Mouse (Mus musculus) yolk sac, embryonic 10.5 days (tissue): ENCODE measurements at regions not wholly inside any gene's neighbourhood (a gene's known extent, or its start where the extent isn't known, plus 50 kb on each side); places are given as distances from the start of the nearest gene placed in this dataset.

ENCODE experiments used
- DNase-seq: peaks from one replicate; pipeline ENCODE4 v3.0.0-alpha.2; 2017; ENCODE audit warnings: low spot score

DNA sequence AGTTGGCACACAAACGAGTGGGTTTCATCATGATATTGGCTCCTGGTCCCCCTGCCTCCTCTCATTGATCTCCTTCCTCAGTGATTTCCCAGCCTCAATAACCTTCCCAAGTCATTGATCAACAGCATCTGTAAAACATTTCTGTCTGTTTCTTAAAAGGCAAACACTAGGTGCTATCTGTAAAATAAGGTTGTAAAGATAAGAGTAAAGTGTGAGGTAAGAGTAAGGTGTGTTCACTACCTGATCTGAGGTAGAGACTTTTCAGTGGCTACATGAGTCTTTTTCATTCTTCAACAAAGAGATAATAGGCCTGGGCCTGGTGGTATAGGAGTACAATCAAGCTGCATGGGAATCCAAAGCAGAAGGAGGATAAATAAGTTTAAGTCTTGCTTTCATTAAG is 55.7 kb downstream of the Plk2 start:
- no peak for DNase-seq

DNA sequence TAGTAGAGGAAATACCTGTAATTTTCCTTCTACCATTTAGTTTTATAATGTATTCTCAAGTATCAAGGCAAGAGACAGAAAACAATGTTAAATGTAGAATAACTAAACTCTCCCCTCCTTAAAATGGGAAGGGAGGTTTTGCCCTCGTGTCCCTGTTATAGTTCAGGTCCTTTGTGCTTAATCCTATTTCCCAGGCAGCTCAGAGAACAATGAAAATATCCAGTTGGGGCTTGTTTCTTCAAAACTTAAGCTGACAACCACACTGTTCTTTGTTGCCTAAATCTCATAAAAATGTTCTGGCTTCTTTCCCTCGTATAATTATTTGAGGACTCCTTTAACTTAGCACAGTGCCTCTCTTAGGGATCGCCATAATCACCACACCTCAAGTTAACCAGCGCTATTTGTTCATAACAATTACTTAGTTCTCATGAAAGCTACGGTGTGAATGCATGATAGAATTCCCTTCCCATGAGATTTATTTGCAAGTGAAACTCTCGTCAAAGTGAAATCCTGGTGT is 57.2 kb downstream of the Plk2 start:
- no peak for DNase-seq

DNA sequence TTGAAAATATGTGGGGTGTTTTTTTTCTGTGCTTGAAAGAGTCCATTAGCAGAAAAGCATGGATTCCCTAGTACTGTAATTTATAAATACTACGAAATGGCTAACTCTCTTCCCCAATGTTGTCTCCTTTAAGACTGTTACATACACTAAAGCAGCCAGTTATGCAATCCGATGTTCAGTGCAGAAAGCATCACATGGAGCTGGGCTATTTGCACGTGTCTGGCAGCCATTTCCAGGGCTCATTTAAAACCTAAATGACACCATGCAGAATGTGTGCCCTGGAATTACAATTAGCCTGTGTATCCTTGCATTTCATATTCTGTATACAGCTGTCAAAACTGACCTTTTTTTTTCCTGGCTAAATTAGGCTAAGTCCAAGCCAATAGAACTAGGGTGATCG is 60.2 kb downstream of the Plk2 start:
- no peak for DNase-seq

DNA sequence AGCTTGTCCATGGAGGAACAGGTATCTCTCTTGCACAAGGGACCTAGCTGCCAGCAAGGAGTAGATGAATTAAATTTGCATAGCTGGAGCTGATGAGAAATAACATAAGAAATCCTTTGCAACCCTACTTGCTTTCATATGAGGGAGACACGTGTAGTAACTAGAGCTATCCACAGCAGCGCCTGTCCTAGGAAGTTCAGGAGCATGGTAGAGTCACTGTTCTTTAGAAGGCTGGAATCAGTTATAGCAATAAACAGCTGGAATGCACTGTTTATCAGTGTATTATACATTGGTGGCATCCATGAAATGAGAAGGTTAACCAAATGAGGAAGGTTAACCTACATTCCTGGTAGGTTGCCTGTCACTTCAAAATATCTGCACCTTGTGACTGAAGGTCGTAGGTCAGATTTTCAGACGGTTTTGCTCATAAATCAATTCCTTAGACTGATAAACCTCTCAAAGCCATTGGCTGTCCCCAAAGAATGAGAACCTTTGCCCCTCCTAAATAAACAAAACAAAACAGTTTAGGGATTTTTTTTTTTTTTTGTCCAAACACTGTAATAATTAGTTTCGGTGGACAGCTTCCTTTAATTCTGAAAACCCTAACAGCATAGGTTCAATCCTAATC is 60.8 kb downstream of the Plk2 start:
- DNase-seq: peak; percentile 12

DNA sequence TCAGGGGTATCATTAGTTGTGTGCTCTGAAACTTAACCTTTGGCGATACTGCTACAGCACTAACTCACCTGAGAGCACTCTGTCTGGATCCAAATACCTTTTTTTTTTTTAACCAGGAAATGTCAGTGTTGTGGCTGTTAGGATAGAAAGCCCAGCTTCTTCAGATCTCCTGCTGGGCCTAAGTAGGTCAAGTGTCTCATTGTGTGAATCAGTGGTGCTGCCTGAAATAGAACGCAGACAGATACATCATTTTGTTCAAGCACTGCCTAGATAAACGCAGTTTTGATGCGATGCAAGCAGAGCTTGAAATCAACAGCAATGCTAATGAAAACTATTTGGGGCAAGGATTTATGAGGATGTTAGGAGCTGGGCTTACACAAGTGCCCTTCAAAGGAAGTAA is 63.9 kb downstream of the Plk2 start:
- DNase-seq: no peak

DNA sequence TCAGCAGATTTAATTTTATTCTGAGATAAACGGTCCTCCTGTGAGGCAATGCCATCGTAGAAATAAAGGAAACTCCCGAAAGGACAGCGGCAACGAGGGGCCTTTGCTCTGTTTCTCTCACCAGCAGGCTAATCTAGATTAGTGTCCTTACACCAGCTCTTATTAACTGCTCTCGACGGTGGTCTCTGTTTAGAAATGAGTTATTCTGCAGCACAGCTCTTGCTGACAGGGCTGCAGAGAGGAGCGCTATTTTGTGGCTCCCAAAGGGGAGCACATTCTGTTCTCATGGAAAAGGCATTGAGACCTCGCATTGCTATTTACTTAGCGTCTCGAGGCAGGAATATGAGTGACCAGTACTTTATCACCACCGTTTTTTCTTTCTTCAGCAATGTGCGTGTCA is 66.7 kb downstream of the Plk2 start:
- no peak for DNase-seq

DNA sequence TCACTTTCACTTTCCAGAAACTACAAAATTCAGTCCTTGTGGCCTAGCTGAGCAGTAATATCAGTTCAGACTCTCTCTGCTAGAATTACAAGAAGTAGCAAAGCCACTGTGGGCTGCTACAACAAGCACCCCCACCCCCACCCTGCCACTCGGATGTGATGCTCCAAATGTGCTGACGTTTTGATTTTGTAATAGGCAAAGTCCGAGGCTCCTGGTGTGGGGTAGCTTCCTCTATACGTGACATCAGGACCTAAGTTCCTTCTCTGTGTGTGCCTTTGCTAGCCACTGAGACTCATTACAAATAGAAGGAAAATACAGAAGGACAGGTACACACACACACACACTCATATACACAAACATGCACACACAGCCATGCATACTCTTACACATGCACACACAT is 76.7 kb downstream of the Plk2 start:
- DNase-seq: no peak

DNA sequence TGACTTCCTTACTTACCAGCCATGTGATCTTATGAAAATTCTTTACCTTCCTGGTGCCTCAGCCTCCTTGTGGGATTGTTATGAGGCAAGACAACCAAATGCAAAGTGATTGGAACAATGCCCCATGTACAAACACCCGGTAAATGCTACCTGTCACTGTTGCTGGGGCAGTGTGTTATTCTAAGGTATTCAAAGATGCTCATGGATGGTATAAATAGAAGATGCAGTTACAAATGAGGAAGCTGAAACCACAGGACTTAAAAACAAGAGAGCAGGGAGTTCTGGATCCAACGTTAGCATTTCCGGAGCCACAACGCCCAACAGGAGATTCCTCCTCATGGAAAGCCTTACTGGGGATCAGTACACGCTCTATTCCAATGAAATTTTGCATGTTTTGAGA is 82.9 kb downstream of the Plk2 start:
- no peak for DNase-seq

DNA sequence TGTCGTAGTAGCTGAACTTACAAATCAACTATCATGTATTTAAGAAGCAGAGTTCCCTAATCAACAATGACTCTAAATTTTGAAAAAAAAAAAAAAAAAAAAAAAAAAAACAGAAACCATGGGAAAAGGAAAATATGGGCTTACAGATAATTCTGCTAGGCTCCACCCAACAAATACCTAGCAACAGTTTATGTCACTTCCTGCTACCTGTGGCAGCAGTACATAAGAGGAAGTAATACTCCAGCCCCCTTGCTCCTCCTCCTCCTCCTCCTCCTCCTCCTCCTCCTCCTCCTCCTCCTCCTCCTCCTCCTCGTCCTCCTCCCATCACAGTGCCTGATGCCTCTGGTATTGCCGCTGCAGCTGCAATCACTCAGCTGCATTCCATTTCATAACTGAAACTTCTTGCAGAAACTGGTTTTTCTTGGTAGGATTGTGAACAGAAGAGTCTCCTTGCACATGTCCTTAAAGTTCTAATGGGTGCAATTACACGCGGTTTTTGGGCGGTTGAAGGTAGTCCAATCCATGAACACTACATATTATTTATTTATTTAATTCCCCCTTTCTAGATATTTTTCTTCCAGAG is 89.6 kb downstream of the Plk2 start:
- no peak for DNase-seq

DNA sequence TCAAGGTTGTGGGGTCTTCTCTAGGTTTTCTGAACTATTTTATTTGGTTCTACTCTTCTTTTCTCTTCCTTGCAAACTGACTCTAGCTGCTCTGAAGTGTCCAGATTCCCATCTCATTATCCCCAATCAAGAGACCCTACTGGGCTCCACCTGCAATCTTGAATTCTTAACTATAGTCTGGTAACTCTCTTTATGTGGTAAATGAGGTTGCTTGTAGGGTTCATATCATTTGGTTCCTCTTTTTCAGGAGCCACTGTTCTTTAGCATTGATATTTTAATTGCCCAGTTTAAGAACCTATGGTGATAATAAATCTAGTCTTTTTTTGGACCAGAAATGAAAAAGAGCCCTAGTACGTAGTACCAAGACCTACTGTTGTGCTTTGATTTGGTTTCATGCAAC is 90.7 kb downstream of the Plk2 start:
- DNase-seq: no peak

DNA sequence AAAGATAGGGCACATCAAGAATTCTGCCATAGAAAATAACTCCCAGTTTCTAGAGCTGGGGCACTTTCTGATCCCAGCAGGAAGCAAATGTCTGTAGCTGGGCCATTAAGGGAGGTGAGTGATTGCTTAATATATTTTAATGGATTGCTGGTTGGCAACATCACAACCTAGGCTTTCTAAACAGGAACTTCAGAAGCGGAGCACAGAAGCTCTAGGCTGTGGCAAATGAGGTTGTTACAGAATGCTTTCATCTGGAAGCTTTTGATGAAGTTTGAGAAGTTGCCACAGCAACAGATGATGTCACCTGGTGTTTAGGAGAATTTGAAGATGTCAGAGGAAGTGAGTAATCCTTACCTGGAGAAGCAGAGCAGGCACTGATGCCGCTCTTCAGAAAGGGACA is 95.3 kb downstream of the Plk2 start:
- DNase-seq: no peak

DNA sequence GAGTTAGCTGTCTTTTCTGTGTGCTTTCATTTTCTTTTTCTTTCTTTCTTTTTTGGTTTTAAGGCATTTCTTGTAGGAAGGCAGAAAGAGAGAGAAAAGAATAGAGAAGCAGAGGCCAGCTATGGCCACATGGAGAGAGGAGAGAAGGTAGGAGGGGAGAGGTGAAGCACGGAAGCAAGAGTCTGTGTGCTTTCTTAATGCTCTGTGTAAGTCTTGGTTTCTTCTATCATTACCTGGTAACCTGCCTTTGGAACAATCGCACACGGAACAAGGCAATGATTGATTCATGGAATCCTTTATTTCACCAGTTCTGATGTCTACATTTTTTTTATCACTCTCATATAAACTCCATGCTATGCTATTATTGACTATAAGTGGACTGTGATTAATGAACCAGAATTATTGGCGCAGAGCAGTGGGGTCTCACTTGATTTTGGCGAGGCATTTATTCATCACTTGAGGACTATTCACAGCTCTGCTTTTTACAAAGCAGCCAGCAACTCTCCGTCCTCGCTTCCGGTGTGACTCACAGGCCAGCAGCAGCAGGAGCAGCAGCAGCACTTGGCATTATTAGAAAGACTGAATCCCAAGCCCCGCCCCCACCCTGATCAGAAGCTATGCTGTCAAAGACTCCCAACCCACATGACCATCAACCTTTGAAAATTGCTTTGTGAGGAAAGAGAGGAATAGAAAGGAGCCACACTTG is 97.6 kb downstream of the Plk2 start:
- peak; percentile 13 for DNase-seq

DNA sequence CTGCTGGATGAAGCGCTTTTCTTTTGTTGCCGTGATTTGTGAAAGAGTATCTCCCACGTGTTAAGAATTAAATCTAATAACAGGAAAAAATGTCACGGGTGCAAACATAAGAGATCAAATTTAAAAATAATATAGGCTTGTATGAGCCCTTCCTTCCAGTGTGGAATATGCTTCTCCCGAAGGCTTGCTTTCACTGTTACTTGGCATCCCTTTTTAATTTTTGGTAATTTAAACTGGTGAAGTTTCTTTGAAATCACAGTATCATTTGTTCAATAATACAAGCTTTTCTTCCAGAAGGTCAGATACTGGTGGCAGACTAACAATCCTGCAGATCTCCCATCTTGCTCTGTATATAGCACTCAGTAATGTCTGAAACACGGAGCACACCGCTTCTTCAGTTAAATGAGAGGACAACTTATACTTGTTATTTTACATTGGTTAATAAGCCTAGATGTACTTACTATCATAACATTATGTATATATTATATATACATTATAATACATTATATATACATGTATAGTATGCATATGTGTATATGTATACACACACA is 98.2 kb downstream of the Plk2 start:
- DNase-seq: no peak

DNA sequence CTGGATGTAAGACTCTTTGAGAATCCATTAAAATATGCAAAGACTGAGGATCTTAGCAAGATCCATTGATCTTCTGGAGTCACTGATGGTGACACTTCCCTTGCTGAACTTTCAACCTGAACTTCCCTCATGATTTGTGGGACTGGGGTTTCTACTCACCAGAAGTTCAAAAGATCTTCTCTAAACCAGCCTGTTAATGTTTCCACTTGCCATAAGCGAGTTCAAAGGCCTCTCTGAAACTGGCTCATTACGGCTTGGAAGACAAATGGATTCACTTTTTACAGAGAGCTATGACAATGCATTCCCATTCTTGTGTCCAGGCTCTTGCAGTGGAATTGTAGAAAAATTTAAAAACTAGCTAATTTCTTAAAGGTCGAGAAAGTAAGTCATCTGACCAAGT is 102.6 kb downstream of the Plk2 start:
- no peak for DNase-seq

DNA sequence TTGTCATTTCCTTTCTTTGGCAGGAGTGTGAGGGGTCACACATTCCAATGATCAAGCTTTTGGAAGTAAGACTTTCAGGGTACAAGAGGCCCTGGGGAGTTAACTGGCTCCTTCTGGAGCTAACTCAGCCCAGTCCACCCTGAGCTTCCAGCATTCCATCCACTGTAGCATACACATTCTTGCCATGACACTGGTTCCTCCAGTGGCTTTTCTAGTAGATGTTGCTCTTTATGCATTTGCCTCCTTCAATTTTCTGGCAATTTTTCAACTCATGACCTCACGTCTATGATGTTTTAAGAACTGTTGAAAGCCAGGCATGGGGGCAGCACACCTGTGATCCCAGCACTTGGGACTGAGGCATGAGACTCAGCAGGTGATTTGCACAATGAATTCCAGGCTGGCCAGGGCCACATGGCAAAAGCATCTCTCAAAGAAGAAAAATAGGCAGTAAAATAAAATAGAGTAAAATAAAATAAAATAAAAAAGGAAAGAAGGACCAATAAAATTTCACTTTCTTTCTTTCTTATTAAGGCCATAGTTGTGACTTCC is 113.0 kb downstream of the Plk2 start:
- no peak for DNase-seq

DNA sequence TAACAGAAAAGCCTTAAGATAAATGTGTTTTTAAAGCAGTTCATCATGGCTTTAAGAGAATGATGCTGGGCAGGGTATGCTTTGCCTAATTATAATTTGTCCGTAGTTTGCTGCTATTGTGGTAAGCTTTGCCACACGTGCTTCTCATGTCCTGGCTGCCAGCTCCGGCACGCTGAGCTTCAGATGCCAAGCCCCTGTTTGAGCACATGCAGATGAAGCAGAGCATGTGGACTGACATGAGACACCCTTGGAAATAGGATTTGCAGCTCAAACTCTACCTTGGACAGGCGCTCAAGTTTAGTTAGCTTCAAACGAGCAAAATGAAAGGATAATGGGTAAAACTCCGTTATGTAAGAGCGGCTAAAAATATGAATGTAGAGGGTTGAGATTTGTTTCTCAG is 123.1 kb downstream of the Plk2 start:
- DNase-seq: no peak

DNA sequence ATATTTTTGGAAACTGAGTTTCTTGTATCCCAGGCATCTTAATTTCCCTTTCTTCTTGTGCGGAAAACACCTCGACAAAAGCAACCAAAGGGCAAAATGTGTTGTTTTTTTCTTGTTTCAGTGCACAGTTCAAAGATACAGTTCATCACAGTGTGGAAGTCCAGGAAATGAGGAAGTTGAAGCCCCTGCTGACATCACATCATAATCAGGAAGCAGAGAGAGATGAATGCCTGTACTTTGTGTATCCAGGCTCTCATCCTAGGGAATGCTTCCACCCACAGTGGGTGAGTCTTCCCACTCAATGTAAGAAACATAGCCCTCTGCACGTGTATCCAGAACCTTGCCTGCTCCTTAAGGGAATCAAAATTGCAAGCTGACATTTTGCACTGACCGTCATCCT is 128.1 kb downstream of the Plk2 start:
- DNase-seq: no peak

DNA sequence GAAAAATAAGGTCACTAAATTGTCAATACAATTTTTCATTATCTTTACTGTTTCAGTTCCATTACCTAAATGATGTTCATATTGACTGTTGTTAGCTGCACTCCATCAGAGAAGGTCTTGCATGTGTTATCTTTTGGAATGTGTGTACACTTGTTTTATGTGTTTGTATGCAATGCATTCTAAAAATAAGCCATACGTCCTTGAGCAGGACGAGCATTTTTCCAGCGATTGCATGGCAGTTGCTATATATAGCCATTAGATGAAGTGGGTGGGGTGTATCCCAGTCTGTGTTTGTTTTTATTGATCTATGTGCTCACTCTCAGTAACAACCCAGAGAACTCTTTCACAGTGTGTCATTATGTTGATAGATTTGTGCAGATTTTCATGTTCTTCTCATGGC is 132.8 kb downstream of the Plk2 start:
- no peak for DNase-seq

DNA sequence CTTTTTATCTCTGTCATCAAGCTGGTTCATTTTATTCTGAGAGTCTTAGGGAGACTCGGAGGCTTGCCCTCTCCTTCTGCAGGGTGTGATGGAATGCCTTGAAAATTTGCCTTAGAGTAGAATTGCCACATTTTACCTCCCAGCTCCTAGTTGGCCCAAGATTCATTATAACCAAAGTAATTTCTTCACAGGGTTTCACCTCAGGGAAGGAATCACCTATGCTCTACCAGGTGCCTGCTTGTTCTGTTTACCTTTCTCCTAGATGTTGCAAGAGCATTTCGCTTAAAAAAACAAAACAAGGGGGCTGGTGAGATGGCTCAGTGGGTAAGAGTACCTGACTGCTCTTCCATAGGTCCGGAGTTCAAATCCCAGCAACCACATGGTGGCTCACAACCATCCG is 134.8 kb downstream of the Plk2 start:
- DNase-seq: no peak

DNA sequence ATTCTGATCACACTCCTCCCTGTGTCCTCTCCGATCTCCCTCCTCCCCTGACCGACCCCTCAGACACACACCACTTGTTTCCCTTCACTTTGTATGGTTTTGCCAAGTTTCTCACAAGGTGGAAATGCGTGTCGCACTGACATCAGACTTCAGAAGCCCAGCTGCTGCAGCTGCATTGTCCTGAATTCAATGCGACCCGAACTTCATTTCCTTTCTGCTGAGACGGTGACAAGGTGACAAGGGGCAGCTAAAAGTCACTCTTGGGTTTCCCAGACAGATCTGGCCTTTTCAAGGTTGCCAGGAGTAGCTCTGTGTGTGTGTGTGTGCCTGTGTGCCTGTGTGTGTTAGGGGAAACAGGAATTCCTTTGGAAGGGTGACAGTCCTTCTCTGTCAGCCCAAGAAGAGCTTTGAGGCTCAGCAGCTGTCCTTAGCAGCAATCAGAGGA is 139.5 kb downstream of the Plk2 start:
- DNase-seq: peak; percentile 12

DNA sequence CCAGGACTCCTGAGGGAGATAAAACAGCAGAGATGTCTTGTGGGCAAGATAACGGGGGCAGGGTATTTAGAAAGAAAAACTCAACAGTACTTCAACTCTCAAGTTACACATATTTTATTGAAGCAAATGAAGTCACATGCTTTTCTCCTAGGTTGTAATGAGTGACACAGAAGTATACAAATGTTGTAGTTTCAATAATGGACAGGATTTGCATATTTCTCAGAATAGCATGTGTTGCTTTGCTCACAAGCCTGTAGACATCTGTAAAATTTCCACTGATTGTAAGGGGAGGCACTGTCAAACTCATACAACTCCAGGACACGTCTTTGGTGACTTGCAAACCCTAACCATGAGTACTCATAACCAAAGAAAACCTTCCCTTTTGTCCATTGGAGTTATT is 140.9 kb downstream of the Plk2 start:
- no peak for DNase-seq

DNA sequence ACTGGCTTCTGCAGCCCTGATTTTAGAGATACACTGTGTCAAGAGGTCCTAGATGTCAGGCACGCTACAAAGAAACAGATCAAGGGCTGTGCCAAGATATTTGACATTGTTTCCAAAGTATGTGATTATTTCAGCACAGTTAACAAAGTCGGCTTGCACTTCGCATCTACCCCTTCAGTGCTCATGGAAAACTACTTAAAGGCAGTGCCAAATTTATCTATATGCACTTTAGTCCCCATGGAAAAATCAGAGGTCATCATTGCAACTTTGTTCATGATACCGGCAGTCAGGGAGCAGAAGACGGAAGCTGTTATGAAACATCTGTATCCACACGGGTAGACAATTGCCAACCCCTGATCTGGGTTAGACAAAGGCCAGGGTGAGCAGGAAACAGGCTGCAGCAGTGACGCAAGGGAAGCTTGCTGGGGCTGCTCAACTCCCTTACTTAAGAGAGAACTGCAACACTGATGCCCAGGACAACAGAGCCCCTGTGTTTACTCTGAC is 143.2 kb downstream of the Plk2 start:
- peak; percentile 15 for DNase-seq
